Mouse (Mus musculus): ENCODE measurements around the gene Rras.

Gene Rras

GRCm38 (mm10) chr7:45017242-45018061 lies at the start of gene Rras:
TSS of gene Rras (plus strand) at chr7:45017961.
- peak; percentile 91 for DNase-seq

DNA sequence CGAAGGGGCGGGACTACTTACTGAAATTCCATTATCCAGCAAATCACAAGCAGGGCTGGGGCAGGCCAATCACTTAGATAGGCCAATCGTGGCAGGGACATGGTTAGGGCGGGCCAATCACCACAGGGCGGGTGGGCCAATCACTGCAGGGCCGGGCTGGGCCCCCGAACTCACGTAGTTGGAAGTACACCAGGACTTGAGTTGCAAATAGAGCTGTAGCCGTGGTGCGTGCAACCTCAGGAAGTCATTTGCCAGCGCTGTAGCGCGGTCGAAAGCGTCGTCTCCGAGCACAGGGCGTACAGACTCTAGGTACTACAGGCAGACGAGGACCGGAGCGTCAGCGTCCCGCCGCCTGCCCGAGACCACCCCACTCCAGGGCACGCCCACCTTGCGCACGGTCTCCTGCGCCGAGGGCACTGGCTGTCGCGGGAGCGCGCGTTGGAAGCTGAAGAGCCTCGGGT lies 47.5 kb upstream of the Rras start:
- peak; percentile 85 for DNase-seq

- DNase-seq = no peak
These were observed 46.6 kb upstream of the Rras start for GRCm38 (mm10) chr7:44971142-44971541.

- DNase-seq = no peak
These were observed 44.2 kb upstream of the Rras start for GRCm38 (mm10) chr7:44973415-44974130.

GRCm38 (mm10) chr7:44974383-44975116 lies 43.2 kb upstream of the Rras start, which contains the start of gene Cpt1c:
TSS of gene Cpt1c (minus strand) at chr7:44974851.
- peak; percentile 81 for DNase-seq

GRCm38 (mm10) chr7:44975117-44975419 lies 42.7 kb upstream of the Rras start:
- no peak for DNase-seq

DNA sequence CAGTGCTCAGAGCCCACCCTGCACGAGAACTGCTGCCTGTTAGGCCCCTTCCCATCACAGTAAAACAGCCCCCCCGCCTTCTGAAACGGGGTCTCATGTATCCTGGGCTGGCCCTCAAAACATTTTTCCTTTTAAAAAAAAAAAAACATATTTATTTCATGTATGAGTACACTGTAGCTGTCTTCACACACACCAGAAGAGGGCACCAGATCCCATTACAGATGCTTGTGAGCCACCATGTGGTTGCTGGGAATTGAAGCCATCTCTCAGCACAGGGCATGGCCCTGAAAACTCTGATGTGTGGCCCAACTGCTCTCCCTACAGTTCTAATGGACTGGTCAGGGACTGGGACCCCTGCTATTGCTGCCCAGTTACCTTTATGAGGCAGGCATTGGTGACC lies 39.5 kb upstream of the Rras start:
- no peak for DNase-seq

DNA sequence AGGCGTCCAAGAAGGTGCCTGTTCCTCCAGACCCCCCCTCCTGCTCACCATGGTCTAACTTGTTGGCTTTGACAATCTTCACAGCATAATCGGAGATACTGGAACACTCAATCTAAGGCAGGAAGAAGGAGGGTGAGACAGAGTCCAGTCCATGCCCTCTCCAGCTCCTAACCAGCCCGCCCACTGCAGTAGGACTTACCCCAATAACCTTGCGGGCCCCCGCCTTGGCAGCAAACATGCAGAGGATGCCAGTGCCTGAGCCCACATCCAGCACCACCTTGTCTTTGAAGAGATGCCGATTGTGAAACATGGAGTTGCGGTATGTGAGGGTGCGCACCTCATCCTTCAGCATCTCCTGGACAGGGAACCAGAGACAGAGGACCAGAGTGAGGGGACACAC lies 36.2 kb upstream of the Rras start:
- no peak for DNase-seq

DNA sequence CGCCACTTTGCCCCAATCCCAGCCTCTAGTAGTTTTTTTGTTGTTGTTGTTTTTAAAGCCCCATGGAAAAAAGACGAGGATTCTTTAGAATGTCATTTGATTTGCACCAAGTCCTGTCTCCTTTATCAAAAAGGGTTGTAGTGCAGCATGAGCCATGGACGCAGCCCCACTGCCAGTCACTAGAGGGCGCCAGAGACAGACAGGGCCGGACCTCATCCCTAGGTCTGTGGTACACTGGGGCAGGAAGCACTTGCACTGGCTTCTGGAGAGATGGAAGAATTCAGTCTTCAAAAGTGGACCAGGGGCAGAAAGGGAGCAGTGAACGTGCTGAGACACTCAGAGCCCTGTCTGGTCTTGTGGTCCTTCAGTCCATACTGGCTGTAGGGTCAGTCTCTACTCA lies 34.7 kb upstream of the Rras start:
- peak; percentile 87 for DNase-seq

GRCm38 (mm10) chr7:44983944-44984832 lies 33.6 kb upstream of the Rras start:
- DNase-seq = no peak

DNA sequence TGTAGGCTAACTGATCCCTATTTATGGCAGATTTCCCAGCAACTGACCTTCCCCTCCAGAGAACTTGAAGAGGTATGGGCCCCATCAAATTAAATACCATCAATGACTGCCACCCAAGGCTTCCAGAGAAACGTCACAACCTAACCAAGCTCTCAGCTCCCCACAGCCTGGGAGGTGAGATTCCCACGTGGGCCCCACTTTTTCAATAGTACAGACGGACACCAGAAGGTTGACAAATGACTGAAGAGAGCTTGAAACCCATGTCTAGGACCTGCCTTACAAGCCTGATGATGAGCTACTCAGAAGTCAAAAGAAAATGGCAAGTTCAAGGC lies 33.0 kb upstream of the Rras start:
- DNase-seq = no peak

DNA sequence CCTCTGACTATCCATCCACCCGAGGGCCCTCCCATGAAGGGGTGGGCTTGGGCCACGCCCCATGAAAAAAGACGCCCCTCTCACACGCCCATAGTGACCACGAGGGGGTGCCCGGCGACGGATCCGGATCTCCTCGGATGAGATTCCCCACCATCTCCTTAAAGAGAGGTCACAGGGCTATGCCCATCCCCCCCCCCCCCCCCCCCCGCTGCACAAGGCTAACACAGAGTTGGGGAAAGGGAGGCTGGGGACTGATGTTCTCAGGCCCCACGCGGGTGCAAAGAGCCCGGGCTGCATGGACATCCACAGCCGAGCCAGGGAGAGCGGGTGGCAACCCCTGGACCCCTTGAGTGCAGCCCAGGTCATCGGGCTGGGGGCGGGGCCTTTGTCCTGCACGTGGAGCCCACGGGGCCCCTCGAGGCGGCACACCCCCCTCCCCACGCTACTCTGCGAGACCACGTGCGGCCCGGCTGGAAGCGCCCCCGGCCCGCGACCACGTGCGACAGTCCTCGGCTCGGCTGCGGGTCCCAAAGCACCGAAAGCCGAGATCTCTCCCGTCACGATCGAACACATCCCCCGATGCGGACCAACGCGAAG lies 32.1 kb upstream of the Rras start:
- peak; percentile 79 for DNase-seq

DNA sequence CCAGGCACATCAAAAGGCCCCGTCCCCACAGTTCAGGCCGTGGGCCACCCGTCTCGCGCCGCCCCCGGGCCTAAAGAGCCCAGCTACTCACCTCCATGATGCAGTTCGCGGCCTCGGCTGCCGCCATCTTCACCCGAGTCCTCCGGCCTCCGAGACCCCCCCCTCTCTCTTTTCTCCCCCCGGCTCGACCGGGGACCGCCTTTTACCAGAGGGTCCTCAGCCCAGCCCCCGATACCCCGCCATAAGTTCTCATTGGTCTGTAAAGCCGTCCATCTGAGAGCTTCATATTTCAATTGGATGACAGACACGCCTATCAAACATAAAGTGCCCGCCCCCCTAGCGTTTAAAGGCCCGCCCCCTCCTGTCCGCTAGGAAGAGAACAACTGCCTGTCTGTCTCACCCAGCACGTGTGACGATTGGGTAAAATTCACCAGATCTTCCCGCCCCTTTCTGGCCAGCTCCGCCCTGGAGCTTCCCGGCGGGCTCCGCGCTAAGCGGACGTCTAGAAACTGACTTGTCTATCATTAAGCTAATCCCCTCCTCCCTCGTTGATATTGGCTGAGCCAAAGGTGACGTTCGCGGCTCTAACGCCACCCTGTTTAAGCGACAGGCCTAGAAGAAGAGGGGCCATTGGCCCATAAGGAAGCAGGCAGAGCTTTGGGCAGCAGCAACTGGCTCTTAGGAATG lies 31.4 kb upstream of the Rras start, which contains the start of gene Prmt1:
TSS of gene Prmt1 (minus strand) at position 377 of the 687 bp plus-strand sequence.
- DNase-seq = peak; percentile 98

DNA sequence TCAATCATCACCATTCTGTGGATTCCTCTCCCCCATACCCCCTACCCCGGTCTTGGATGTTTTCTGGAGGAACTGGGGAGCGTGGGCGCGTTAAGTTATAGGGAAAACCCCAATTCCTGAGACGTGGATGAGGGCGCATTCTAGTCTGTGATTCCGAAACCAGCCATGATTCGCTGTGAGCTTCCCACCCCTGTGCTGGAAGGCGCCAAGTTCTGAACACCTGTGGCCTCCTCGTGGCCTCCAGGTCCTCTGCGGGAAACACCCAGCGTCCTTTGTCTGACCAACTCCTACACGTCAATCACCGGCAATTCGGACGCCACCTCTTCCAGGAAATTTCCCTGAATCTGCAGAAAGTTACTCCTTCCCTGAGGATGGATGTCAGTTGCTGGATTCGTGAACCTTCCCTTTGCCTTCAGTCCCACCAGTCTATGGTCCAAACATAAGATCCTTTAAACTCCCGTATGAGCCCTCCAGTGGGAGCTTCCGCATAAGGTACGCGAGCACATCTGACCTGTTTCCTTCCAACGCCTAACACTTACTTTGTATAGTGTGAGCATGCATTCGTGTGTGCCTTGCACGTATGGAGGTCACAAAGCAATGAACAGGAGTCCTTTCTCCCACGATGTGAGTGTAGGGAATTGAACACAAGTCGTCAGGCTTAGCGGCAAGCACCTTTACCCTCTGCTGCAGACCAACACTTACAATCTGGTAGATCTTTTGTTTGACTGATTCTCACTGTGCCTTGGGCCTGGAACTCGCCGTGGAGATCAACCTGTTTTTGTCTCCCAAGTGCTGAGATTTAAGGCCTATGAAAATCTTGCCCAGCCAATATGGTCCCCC lies 30.7 kb upstream of the Rras start:
- DNase-seq = no peak

DNA sequence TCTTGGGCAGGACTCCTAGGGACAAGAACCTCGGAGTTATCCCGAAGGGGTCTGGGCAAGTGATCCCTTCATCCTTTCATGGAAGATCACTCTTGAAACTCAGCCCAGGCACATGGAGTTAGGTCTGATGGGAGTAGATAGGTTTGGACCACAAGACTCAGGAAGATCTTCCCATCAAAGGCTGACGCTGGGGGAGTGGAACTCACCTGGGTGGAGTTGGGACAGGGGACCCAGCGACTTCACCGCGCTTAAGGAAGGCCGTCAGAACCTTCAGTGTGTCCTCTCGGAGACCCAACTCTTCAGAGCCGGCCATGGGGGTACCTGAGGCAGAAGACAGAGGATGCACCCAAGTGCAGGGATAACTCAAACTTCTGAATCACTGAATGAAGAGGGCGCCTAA lies 21.1 kb upstream of the Rras start:
- no peak for DNase-seq

- peak; percentile 96 for DNase-seq
These were observed 20.4 kb upstream of the Rras start, which contains the start of gene Irf3 for GRCm38 (mm10) chr7:44997231-44997939. TSS of gene Irf3 (plus strand) at chr7:44997648.

GRCm38 (mm10) chr7:44997940-44998428 lies 19.8 kb upstream of the Rras start:
- no peak for DNase-seq

DNA sequence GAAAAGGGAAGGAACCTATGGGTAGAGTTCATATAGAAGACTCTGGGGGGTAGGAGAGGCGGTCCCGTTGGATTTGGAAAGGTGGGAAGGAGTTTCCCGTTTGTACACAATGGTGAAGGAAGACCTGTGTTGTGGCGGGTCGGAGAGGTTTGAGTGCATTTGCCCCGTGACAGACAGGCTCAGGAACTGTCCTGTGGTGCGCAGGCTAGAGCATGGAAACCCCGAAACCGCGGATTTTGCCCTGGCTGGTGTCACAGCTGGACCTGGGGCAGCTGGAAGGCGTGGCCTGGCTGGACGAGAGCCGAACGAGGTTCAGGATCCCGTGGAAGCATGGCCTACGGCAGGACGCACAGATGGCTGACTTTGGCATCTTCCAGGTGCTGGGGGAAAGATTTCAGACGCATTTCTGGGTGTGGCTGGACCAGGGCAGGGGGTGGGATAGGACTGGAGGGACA lies 19.2 kb upstream of the Rras start, which contains the start of gene Bcl2l12:
TSS of gene Bcl2l12 (minus strand) at position 212 of the 455 bp plus-strand sequence.
- peak; percentile 73 for DNase-seq

- DNase-seq = no peak
These were observed 18.0 kb upstream of the Rras start for GRCm38 (mm10) chr7:44999753-45000152.

Data from liver (tissue).